Mouse (Mus musculus) MEL-GATA-1-ER (cell line): ENCODE results near the gene Gria3.

Source experiments
- DNase-seq: peaks from one replicate; pipeline ENCODE4 v3.0.0-alpha.2; 2012; ENCODE audit warnings: low read depth; ENCODE audit errors: extremely low read depth

Gria3 gene

GRCm38 (mm10) chrX:41564898-41565297, 164.2 kb downstream of the Gria3 start:
- DNase-seq: no peak

GRCm38 (mm10) chrX:41573079-41573478, 172.4 kb downstream of the Gria3 start:
- DNase-seq: no peak

- DNase-seq: peak; percentile 74
Measured at GRCm38 (mm10) chrX:41578797-41579196, 178.1 kb downstream of the Gria3 start.

- DNase-seq: no peak
Measured at GRCm38 (mm10) chrX:41587692-41588091, 187.0 kb downstream of the Gria3 start.

- DNase-seq: no peak
Measured at GRCm38 (mm10) chrX:41607181-41607580, 206.5 kb downstream of the Gria3 start.

- DNase-seq: no peak
Measured at GRCm38 (mm10) chrX:41614920-41615319, 214.3 kb downstream of the Gria3 start.

GRCm38 (mm10) chrX:41616928-41617327, 216.3 kb downstream of the Gria3 start:
- DNase-seq: no peak

GRCm38 (mm10) chrX:41618396-41618795, 217.7 kb downstream of the Gria3 start:
- DNase-seq: no peak

- no peak for DNase-seq
Measured at GRCm38 (mm10) chrX:41633576-41633975, 232.9 kb downstream of the Gria3 start.

GRCm38 (mm10) chrX:41644954-41645353, 244.3 kb downstream of the Gria3 start:
- DNase-seq: no peak

- DNase-seq: no peak
Measured at GRCm38 (mm10) chrX:41657791-41658190, 257.1 kb downstream of the Gria3 start.

- DNase-seq: no peak
Measured at GRCm38 (mm10) chrX:41688869-41689268, 288.2 kb downstream of the Gria3 start.

- no peak for DNase-seq
Measured at GRCm38 (mm10) chrX:41692076-41692475, 291.4 kb downstream of the Gria3 start.
